Mouse (Mus musculus) embryo, embryonic 11.5 days (tissue): Measurements from ENCODE around the gene Acsm1.
A peak's percentile ranks its signal among the peaks of the same experiment; 100 is the strongest.

Experiments used
- DNase-seq: peaks from one replicate; pipeline ENCODE4 v3.0.0-alpha.2; 2012; ENCODE audit warnings: low read depth, low spot score

Acsm1 gene

GRCm38 (mm10) chr7:119670925-119671324, 64.1 kb downstream of the Acsm1 start:
- DNase-seq = no peak

- DNase-seq = peak; percentile 44
These were observed 66.6 kb downstream of the Acsm1 start for GRCm38 (mm10) chr7:119673465-119673864.

- DNase-seq = no peak
These were observed 73.3 kb downstream of the Acsm1 start for GRCm38 (mm10) chr7:119680107-119680506.

GRCm38 (mm10) chr7:119682699-119683098, 75.9 kb downstream of the Acsm1 start:
- DNase-seq = no peak

GRCm38 (mm10) chr7:119689726-119690125, 82.9 kb downstream of the Acsm1 start, which contains the start of gene Acsm4:
Gene Acsm4, plus strand, starts transcription at chr7:119690026.
- DNase-seq = no peak

- DNase-seq = no peak
These were observed 85.5 kb downstream of the Acsm1 start for GRCm38 (mm10) chr7:119692302-119692701.

- DNase-seq = no peak
These were observed 88.1 kb downstream of the Acsm1 start for GRCm38 (mm10) chr7:119694926-119695325.
